In genomic region chr12:31179536-31179935, GRCm38 (mm10) we compare ENCODE assay signal across 21 mouse cellular contexts.
DNase-seq lines count a peak whose midpoint lies in the region; ATAC-seq and TF ChIP-seq lines count a peak whose summit lies in the region.
"Had no signal": no experiment of that assay in that cellular context is flagged by ENCODE, and none has a peak within 500 bp of the region (broad histone marks: within the 10 kb centered on the region; RNA-seq: fewer than 3 reads in every experiment).

No protein-coding gene starts in this region.

- no peaks in the 10 kb centered on the region for H3K27me3 ChIP-seq in kidney, embryonic 16.5 days (ENCODE audit: insufficient read depth, low read length)
- no peaks in the 10 kb centered on the region for H3K27me3 ChIP-seq in liver, postnatal 0 days (ENCODE audit: insufficient read depth, low read length)
- no peaks in the 10 kb centered on the region for H3K27me3 ChIP-seq in liver, embryonic 12.5 days (replicated peaks)
- H3K27me3 ChIP-seq: embryonic facial prominence, embryonic 15.5 days; heart, embryonic 12.5 days had no signal

- no peak for DNase-seq in kidney, postnatal 4 days
- no peak for DNase-seq in liver, postnatal 0 days
- DNase-seq in embryo, embryonic 9.5 days (ENCODE audit: extremely low spot score) = peak; percentile 41
- DNase-seq in frontal cortex, adult 2 months (ENCODE audit: extremely low spot score in 1 of 2, low spot score in 1 of 2) = no peak
- no peak for DNase-seq in urinary bladder, postnatal 4 days (ENCODE audit: low spot score in 2 of 2)
- DNase-seq: adrenal gland, adult 8-10 months; adrenal gland, postnatal 36 days; cerebellum, adult 2 months; cerebellum, postnatal 10 days; heart, adult 2 months had no signal

- WGBS in kidney, embryonic 16.5 days = 26% methylated on average over 6 of the region's 6 CpGs
- WGBS in liver, postnatal 0 days (ENCODE audit: insufficient replicate concordance) = 48% methylated on average over 6 of the region's 6 CpGs
- WGBS in liver, embryonic 12.5 days (ENCODE audit: insufficient replicate concordance) = 63% methylated on average over 6 of the region's 6 CpGs

- peaks cover 11% of the 10 kb centered on the region for H3K4me1 ChIP-seq in kidney, embryonic 16.5 days (ENCODE audit: insufficient read depth, low read length)
- no peaks in the 10 kb centered on the region for H3K4me1 ChIP-seq in liver, postnatal 0 days (ENCODE audit: insufficient read depth)
- no peaks in the 10 kb centered on the region for H3K4me1 ChIP-seq in liver, embryonic 12.5 days

- no peak overlapping the region for H3K27ac ChIP-seq in kidney, embryonic 16.5 days (ENCODE audit: low read length)
- H3K27ac ChIP-seq in liver, postnatal 0 days (ENCODE audit: low read depth) = no peak overlapping the region
- H3K27ac ChIP-seq in liver, embryonic 12.5 days = no peak overlapping the region
- H3K27ac ChIP-seq: embryonic facial prominence, embryonic 15.5 days; forebrain, embryonic 10.5 days; heart, adult 2 months; hindbrain, embryonic 10.5 days; hindbrain, embryonic 14.5 days had no signal

- TF ChIP-seq CTCF in liver, postnatal 0 days (IDR thresholded peaks at IDR 0.05; ENCODE audit: low read depth) = no peak

- 0 out of 2 replicates have a peak, but pooled peaks have one; percentile 59 for ATAC-seq in kidney, embryonic 16.5 days (ENCODE audit: low FRiP score, low TSS enrichment)
- peak; percentile 77 for ATAC-seq in liver, postnatal 0 days
- ATAC-seq in liver, embryonic 12.5 days = no peak
- ATAC-seq: CD4-positive, CD25-positive, alpha-beta regulatory T cell, adult 4 months; forebrain, embryonic 14.5 days had no signal

- no peak overlapping the region for H3K4me2 ChIP-seq in kidney, embryonic 16.5 days (replicated peaks; ENCODE audit: low read depth, low read length)
- H3K4me2 ChIP-seq in liver, postnatal 0 days (ENCODE audit: low read depth, low read length) = no peak overlapping the region
- no peak overlapping the region for H3K4me2 ChIP-seq in liver, embryonic 12.5 days
- H3K4me2 ChIP-seq: embryonic facial prominence, embryonic 15.5 days; heart, embryonic 12.5 days; hindbrain, embryonic 14.5 days had no signal

- no peaks in the 10 kb centered on the region for H3K36me3 ChIP-seq in kidney, embryonic 16.5 days (ENCODE audit: insufficient read depth, low read length)
- no peaks in the 10 kb centered on the region for H3K36me3 ChIP-seq in liver, postnatal 0 days (replicated peaks; ENCODE audit: insufficient read depth, low read length)
- no peaks in the 10 kb centered on the region for H3K36me3 ChIP-seq in liver, embryonic 12.5 days
- H3K36me3 ChIP-seq: embryonic facial prominence, embryonic 15.5 days; forebrain, embryonic 10.5 days; G1E; heart, embryonic 12.5 days; hindbrain, embryonic 10.5 days had no signal

- no peak for TF ChIP-seq EP300 in liver, postnatal 0 days (IDR thresholded peaks at IDR 0.05; ENCODE audit: low read depth)

- H3K9ac ChIP-seq in kidney, embryonic 16.5 days (replicated peaks; ENCODE audit: low read length) = no peak overlapping the region
- no peak overlapping the region for H3K9ac ChIP-seq in liver, postnatal 0 days (replicated peaks)
- H3K9ac ChIP-seq in liver, embryonic 12.5 days = no peak overlapping the region
- H3K9ac ChIP-seq: embryonic facial prominence, embryonic 15.5 days; heart, embryonic 12.5 days; hindbrain, embryonic 14.5 days had no signal

- H3K4me3 ChIP-seq in kidney, embryonic 16.5 days (ENCODE audit: low read length) = no peak overlapping the region
- no peak overlapping the region for H3K4me3 ChIP-seq in liver, postnatal 0 days (ENCODE audit: low read depth, low read length)
- H3K4me3 ChIP-seq in liver, embryonic 12.5 days = no peak overlapping the region
- H3K4me3 ChIP-seq: embryonic facial prominence, embryonic 15.5 days; erythroblast, embryonic 14.5 days; forebrain, embryonic 10.5 days; heart, adult 2 months; heart, embryonic 12.5 days; hindbrain, embryonic 10.5 days had no signal

- no peaks in the 10 kb centered on the region for H3K9me3 ChIP-seq in kidney, embryonic 16.5 days (ENCODE audit: low read length)
- no peaks in the 10 kb centered on the region for H3K9me3 ChIP-seq in liver, postnatal 0 days (ENCODE audit: low read length)
- H3K9me3 ChIP-seq in liver, embryonic 12.5 days (replicated peaks) = no peaks in the 10 kb centered on the region
- H3K9me3 ChIP-seq: embryonic facial prominence, embryonic 15.5 days; forebrain, embryonic 10.5 days; G1E; heart, embryonic 12.5 days; hindbrain, embryonic 10.5 days had no signal
